Mouse (Mus musculus) urinary bladder, postnatal 14 days (tissue): Measurements from ENCODE around the gene 4930412O13Rik.

Experiments
- DNase-seq: peaks from one replicate; pipeline ENCODE4 v3.0.0; 2021; ENCODE audit warnings: low spot score

The 4930412O13Rik gene

GRCm38 (mm10) chr2:9897846-9898245 is 16.8 kb downstream of the 4930412O13Rik start:
- DNase-seq: no peak

DNA sequence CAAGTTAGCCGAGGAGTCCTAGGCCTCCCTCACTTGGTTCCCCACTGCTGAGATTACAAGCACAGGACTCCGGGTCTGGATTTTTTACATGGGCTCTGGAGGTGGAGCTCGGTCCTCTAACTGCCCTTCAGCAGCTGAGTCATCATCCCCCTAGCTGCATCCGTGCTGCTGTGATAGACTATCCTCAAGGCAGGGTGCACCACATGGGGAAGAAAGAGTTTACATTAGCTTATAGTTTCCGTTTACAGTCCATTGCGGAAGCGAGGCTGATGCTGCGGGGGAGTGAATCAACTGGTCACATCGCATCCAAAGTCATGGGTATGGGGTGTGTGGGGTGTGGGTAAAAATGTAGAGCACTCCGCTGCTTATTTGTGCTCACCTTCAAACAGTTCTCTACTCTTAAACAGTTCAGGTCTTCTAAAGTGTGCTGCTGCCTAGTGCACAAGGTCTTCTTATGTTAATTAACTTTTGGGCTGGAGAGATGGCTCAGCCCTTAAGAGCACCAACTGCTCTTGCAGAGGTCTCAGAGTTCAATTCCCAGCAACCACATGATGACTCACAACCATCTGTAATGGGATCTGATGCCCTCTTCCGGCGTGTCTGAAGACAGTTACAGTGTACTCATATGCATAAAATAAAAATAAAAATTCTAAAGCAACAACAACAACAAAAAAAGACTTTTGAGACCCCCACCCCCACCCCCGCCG is 23.0 kb downstream of the 4930412O13Rik start:
- no peak for DNase-seq

DNA sequence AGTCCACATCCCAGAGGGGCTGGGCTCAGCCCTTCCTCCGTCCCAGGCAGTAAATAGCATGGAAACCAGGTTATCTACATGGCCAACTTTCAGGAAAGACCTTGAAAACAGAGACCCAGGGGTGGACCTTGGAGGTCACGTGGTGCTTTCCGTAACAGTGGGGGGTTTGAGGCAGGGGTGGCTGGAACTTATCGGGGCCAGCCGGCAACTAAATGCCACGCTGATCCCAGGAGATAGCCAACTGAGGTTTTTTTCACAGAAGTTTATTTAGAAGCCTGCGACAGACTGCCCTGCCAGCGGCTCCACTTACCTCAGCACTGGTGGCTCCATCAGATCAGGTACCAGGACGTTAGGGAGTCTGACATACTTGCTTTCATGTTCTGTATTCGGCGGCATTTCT is 24.9 kb downstream of the 4930412O13Rik start:
- no peak for DNase-seq

DNA sequence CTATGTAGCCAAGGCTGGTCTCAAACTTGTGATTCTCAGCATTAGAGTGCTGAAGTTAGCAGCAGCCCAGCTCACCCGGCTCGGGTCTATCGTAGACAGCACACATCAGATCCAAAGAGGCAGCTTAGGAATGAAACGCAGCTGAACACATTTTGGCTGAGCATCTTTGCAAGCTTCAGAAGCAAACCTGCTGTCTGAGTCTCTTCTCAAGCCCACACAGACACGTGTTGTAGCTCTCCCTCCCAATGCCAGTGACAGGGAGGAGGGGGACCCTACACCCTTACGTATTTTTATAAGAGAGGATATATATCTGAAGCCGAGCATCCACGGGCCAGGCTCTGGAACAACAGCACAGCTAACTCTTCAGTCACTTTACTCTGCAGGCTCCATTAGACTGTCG is 36.5 kb downstream of the 4930412O13Rik start:
- no peak for DNase-seq

DNA sequence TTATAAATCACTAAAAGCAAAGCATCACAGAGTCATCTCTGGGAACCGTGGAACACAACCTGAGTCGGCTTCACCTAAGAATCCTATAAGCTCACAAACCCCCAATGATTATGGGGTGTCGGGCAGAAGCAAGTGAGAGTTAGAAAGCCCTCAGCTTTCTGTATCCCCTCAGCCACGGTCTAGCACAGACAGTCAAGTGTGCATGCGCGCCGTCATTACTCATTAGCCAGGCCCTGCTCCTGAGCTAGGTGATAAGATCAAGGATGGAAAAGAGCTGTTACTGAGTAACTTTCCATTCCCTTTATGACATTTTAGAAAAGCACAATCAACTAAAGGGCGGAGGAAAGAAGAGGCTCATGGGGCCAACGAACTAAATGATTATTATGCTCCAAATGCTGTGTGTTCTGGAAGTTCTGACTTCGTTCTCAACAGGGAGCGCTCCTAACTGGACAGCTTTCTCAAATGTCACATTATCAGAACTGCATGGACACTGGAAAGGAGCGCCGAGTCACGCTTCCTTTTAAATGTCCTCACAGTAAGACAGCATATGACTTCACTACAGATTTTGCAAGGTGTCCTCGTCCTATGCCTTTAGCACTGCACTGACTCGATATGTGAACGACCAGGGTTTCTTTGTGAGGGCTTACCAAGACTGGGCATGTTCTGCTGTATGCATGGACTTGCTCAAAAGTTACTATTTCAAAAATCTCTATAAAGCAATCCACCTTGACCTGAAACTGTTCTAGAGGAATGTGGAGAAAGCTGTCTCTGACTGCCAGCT is 37.8 kb downstream of the 4930412O13Rik start:
- peak; percentile 53 for DNase-seq

DNA sequence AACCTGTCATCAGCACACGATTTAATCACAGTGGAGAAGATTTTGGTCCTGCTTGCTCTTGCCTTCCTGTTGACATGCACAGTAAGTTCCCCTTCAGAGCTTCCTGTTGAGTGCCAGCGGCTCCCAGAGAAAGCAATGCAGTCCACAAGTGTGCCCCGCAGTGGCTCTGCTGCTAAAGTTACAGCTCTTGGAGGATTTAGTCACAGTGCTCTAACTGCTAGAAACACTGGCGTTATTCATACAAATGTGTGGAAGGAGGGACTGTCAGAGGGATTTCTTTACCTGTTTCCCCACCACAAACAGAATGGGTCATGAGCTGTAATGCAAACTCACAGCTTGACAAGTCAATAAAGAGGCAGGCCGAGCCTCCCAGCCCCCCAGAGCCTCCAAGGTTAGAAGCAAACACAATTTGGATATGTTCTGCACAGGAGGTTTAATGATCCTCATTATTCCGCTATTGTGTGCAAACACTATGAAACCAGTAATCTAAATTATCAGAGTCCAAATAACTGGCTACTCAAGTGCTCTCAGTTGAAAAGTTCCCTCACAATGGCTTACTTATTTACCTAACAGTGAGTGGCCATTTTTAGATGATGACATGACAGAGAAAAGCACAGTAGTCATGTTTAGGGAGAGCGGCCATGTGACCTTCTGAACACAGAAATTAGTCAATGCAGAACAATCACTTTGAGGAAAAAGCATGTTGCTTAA is 45.3 kb downstream of the 4930412O13Rik start:
- DNase-seq: no peak

DNA sequence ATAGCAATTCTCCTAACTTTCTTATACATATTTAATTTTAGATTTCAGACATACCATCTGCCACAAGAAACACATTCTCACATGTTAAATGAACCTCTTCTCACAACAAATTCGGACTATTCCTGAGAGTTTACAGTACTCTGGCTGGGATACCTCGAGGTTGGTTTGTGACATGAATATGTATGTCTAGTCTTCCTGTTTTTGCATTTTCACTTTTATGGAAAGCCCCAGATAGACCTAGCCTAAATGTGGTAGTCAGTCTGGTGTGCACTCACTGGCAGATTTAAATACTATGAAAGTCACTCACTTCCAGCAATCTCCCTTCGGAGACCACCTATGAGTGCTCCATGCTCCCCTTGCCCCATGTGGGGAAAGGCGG is 45.8 kb downstream of the 4930412O13Rik start:
- DNase-seq: no peak
